Mouse (Mus musculus) spleen, embryonic (tissue): ENCODE measurements around the gene Sema3e.

Source experiments
- CTCF ChIA-PET: fragments of 350-600 bp; sonication (Branson Sonifier 250); formaldehyde crosslinking; loops from one replicate; lab custom pipeline; 2022; lab: Charles Lee

Gene Sema3e

DNA sequence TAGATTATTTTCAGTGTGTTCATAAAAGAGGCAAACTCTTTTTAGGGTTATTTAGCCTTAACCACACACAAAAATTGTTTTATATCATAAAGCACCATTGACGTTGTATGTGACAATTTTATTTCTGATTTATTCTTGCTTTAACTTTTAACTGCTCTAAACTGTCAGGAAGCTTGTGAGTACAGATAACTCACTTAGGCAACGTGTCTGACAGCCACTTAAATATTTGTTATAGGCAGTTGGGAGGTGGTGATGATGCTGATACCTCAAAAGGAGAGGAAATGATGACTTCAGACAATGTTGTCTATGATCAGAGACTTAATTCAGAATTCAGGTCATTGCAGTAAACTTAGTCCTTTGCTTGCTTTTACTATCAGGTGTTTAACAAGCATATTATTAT is 181.7 kb downstream of the Sema3e start:
- CTCF ChIA-PET, result no interaction called here

DNA sequence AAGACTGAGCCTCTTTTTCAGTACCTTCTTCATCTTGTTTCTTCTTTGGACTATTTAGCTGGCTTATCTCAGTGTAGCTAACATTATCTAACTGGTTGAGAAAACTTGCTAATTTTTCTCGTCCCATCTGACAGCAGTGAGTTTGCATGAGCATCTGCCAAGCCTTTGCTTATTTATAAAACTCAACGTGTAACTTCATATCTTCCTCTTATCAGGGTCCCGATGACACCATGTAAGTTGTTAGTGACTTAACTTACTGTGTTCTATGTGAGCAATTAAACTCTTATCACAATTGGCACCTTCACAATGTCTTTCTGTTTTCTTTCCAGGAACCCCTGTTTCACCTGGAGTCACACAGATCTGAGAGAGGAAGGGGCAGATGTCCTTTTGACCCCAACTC is 184.9 kb downstream of the Sema3e start:
- CTCF ChIA-PET, result no interaction called here

DNA sequence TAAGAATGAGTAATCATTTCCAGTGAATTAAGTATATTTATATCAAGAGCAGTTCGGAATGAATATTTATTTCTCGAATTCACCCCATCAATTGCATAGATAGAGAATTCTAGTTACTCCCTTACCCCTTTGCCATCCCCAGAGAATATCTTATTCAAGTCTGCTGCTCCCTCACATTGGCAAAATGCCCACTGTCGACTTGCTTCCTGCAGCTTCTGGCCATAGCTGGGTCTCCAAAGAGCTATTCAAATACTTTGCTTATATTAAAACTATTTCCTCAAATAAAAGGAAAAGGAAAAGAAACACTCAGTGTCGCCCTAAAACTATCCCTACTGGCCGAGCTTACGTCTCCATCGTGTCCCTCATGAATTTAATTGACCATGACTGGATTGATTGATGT is 191.1 kb downstream of the Sema3e start:
- CTCF ChIA-PET, result no interaction called here

DNA sequence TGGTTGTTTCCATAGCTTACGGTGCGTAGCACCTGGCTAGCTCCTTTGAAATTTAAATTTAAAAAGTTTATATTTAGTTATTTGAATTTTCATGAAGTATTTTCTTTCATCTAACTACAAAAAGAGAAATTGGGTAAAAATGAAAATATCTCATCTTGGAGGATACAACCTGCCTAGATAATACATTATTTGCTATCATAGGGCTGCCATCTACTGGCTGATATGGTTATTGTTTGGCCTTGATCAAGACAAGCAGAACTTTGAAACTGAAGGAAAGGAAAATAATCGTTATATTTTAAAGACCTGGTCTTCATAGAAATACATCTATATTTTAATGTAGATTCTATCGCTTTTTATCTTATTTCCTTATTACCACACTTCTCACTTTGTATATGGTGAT is 193.6 kb downstream of the Sema3e start:
- CTCF ChIA-PET, result no interaction called here

DNA sequence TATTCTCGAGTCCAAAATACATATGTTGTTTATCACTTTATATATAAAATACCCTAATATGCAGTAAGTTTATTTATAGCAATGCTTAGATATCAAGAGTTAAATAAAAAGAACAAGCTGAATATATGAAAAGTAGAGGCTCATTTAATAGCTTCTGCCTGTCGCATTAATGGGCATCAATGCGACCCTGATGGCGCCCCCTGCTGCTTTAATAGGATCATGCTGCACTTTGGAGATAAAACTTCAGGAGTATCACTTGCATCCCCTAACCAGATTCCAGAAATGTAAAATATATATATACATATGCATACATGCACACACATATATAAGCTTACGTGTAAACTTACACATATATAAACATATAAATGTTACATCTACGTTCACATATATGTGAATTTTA is 199.4 kb downstream of the Sema3e start:
- CTCF ChIA-PET, result no interaction called here

DNA sequence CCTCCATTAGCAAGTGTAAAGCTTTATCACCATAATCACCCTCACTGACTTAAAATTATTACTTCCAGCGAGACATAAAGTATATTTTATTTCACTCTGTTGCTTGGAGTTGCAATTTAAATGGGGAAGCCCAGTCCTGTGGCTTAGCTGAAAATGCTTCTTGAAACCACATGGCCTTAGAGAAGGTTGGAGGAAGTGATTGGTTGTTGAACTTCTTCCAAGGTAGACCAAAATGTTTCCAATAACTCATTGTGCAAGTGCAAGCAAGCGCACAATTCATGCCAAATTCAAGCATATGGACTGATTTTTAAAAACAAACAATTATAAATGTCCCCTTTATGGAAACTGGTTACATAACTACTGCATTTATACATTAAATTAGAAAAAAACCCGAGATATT is 206.0 kb downstream of the Sema3e start:
- CTCF ChIA-PET, result no interaction called here

DNA sequence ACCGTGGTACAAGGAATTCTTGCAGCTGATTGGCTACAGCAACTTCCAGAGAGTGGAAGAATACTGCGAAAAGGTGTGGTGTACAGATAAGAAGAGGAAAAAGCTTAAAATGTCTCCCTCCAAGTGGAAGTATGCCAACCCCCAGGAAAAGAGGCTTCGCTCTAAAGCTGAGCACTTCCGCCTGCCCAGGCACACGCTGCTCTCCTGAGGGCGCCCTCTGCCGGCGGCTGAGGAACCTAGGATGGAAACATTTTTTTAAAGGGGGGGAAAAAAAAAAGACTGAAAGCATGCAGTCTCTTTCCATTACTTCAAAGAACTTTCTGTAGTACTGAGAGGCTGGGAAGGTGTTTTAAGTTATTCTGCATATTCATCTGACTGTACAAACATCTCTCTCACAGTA is 227.5 kb downstream of the Sema3e start:
- CTCF ChIA-PET, result no interaction called here

DNA sequence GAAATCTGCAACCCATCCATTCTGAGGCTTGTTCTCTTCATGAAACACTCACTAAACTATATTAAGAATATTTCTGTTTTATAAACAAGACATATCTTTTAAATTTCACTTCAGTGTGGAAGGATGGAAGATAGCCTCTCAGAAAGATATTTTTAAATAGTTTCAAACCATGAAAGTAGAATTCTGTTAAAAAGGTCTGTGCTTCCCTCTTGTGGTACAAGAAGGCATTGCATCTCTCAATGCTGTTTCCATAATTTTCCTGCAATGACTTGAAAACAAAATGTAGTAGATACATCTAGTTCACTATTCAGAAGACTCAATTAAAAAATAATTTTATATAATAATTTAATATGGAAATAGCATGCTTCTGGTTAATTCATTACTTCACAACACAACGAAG is 228.3 kb downstream of the Sema3e start:
- CTCF ChIA-PET, result no interaction called here

DNA sequence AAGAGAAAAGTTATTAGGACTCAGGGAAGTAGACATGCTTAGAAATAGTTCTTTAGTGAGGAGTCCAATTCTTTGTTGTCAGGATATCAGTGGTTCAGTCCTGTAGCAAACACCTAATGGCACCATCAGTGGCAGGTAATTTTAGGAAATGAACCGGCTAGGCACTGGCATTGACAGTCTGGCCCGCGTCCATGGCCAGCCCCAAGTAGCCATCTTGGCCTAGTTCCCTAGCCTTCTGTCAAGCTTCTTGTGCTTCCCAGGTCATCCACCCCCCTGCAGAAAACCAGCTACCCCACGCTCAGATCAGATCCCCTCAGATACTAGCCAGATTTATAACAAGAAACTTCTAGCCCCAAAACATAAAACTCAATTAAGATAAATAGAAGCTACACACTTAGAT is 235.1 kb downstream of the Sema3e start:
- CTCF ChIA-PET, result no interaction called here

DNA sequence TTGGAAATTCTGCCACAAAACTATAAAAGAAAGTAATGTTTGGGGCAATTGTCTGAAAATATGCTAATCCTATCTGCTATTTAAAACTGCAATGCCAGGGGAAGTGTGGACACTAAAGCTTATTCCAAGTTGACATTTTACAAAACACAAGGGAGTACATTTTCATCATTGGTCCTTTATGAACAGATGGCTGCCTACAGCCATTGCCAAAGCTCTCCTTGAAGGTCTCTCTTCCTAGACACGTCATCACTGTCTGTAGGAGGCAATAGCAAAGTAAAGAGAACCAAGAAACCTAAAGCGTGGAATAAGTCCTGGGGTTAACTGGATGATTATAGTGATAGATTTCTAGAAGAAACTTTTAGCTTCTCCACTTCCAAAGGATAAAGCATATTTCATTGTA is 242.3 kb downstream of the Sema3e start:
- CTCF ChIA-PET, result no interaction called here
